Mouse (Mus musculus): ENCODE results near the gene Cabin1.
A peak's percentile ranks its signal among the peaks of the same experiment; 100 is the strongest.

Cabin1 gene

GRCm38 (mm10) chr10:75641721-75642222, 122.4 kb downstream of the Cabin1 start:
- no peak for DNase-seq (ENCODE audit: low read depth in 1 of 2, low spot score in 2 of 2)

GRCm38 (mm10) chr10:75637711-75638110, 126.4 kb downstream of the Cabin1 start:
- DNase-seq (ENCODE audit: low read depth in 1 of 2, low spot score in 2 of 2), result no peak

GRCm38 (mm10) chr10:75636084-75636786, 127.9 kb downstream of the Cabin1 start:
- no peak for DNase-seq (ENCODE audit: low read depth in 1 of 2, low spot score in 2 of 2)

- peak; percentile 34 to 69 for DNase-seq (ENCODE audit: low read depth in 1 of 2, low spot score in 2 of 2)
Observed at GRCm38 (mm10) chr10:75635693-75636055, 128.5 kb downstream of the Cabin1 start.

- DNase-seq (ENCODE audit: low read depth in 1 of 2, low spot score in 2 of 2), result no peak
Observed at GRCm38 (mm10) chr10:75635019-75635692, 129.0 kb downstream of the Cabin1 start.

- no peak for DNase-seq (ENCODE audit: low read depth in 1 of 2, low spot score in 2 of 2)
Observed at GRCm38 (mm10) chr10:75634610-75635009, 129.5 kb downstream of the Cabin1 start.

GRCm38 (mm10) chr10:75633576-75634139, 130.5 kb downstream of the Cabin1 start:
- DNase-seq (ENCODE audit: low read depth in 1 of 2, low spot score in 2 of 2), result no peak

GRCm38 (mm10) chr10:75633048-75633447, 131.1 kb downstream of the Cabin1 start:
- DNase-seq (ENCODE audit: low read depth in 1 of 2, low spot score in 2 of 2), result no peak

GRCm38 (mm10) chr10:75632633-75633032, 131.5 kb downstream of the Cabin1 start:
- DNase-seq (ENCODE audit: low read depth in 1 of 2, low spot score in 2 of 2), result no peak

GRCm38 (mm10) chr10:75627490-75627889, 136.7 kb downstream of the Cabin1 start:
- DNase-seq (ENCODE audit: low read depth in 1 of 2, low spot score in 2 of 2), result no peak

- DNase-seq (ENCODE audit: low read depth in 1 of 2, low spot score in 2 of 2), result no peak
Observed at GRCm38 (mm10) chr10:75626991-75627390, 137.2 kb downstream of the Cabin1 start.

- no peak for DNase-seq (ENCODE audit: low read depth in 1 of 2, low spot score in 2 of 2)
Observed at GRCm38 (mm10) chr10:75625920-75626319, 138.2 kb downstream of the Cabin1 start.

GRCm38 (mm10) chr10:75620818-75621217, 143.3 kb downstream of the Cabin1 start:
- DNase-seq (ENCODE audit: low read depth in 1 of 2, low spot score in 2 of 2), result no peak

- no peak for DNase-seq (ENCODE audit: low read depth in 1 of 2, low spot score in 2 of 2)
Observed at GRCm38 (mm10) chr10:75616044-75616443, 148.1 kb downstream of the Cabin1 start.

- DNase-seq (ENCODE audit: low read depth in 1 of 2, low spot score in 2 of 2), result no peak
Observed at GRCm38 (mm10) chr10:75610486-75610885, 153.7 kb downstream of the Cabin1 start.

GRCm38 (mm10) chr10:75608975-75609374, 155.2 kb downstream of the Cabin1 start:
- no peak for DNase-seq (ENCODE audit: low read depth in 1 of 2, low spot score in 2 of 2)

- no peak for DNase-seq (ENCODE audit: low read depth in 1 of 2, low spot score in 2 of 2)
Observed at GRCm38 (mm10) chr10:75607253-75607652, 156.9 kb downstream of the Cabin1 start.

GRCm38 (mm10) chr10:75605162-75605846, 158.8 kb downstream of the Cabin1 start:
- DNase-seq (ENCODE audit: low read depth in 1 of 2, low spot score in 2 of 2), result no peak

- DNase-seq (ENCODE audit: low read depth in 1 of 2, low spot score in 2 of 2), result no peak
Observed at GRCm38 (mm10) chr10:75600189-75600730, 163.9 kb downstream of the Cabin1 start.

All from monocyte, adult 2 months (primary cell).